Mouse (Mus musculus): ENCODE results near the gene Nlgn2. TPM values are rescaled to one million over a fixed set of nuclear protein-coding genes. Genes with fewer than 3 reads are reported as not detected.

Gene Nlgn2
- polyA plus RNA-seq, 1 experiment = 14.4 TPM

GRCm38 (mm10) chr11:69781828-69782227 lies 55.8 kb downstream of the Nlgn2 start:
- no peak for DNase-seq
- Histone ChIP-seq H3K36me3 (ENCODE audit: control insufficient read depth, insufficient read depth, low read length) (no peaks in the 10 kb centered on the region), H3K27ac (ENCODE audit: control insufficient read depth, insufficient read depth, low read length) (no peak overlapping the region), H3K4me3 (ENCODE audit: control insufficient read depth, insufficient read depth, low read length) (no peak overlapping the region), H3K4me1 (replicated peaks; ENCODE audit: control insufficient read depth, insufficient read depth, low read length) (no peaks in the 10 kb centered on the region), H3K27me3 (ENCODE audit: control insufficient read depth, insufficient read depth, low read length) (no peaks in the 10 kb centered on the region)
- TF ChIP-seq CTCF (IDR thresholded peaks at IDR 0.05; ENCODE audit: borderline replicate concordance, control insufficient read depth, extremely low read depth, insufficient read depth, low read length, poor library complexity) = no peak
- no peak for TF ChIP-seq POLR2A (IDR thresholded peaks at IDR 0.05; ENCODE audit: control insufficient read depth, extremely low read depth, insufficient read depth, low read length, poor library complexity)
- 93% methylated on average over 4 of the region's 4 CpGs for WGBS

- WGBS = 91% methylated on average over 7 of the region's 7 CpGs
- H3K27me3 ChIP-seq (ENCODE audit: control insufficient read depth, insufficient read depth, low read length) = no peaks in the 10 kb centered on the region
- no peaks in the 10 kb centered on the region for H3K36me3 ChIP-seq (ENCODE audit: control insufficient read depth, insufficient read depth, low read length)
- TF ChIP-seq POLR2A (IDR thresholded peaks at IDR 0.05; ENCODE audit: control insufficient read depth, extremely low read depth, insufficient read depth, low read length, poor library complexity) (no peak), CTCF (IDR thresholded peaks at IDR 0.05; ENCODE audit: borderline replicate concordance, control insufficient read depth, extremely low read depth, insufficient read depth, low read length, poor library complexity) (no peak)
- no peaks in the 10 kb centered on the region for H3K4me1 ChIP-seq (replicated peaks; ENCODE audit: control insufficient read depth, insufficient read depth, low read length)
- H3K4me3 ChIP-seq (ENCODE audit: control insufficient read depth, insufficient read depth, low read length) = no peak overlapping the region
- H3K27ac ChIP-seq (ENCODE audit: control insufficient read depth, insufficient read depth, low read length) = no peak overlapping the region
- DNase-seq = no peak
Observed at GRCm38 (mm10) chr11:69778985-69779384, 58.6 kb downstream of the Nlgn2 start.

GRCm38 (mm10) chr11:69778258-69778982 lies 59.2 kb downstream of the Nlgn2 start:
- TF ChIP-seq CTCF (IDR thresholded peaks at IDR 0.05; ENCODE audit: borderline replicate concordance, control insufficient read depth, extremely low read depth, insufficient read depth, low read length, poor library complexity) = no peak
- TF ChIP-seq POLR2A (IDR thresholded peaks at IDR 0.05; ENCODE audit: control insufficient read depth, extremely low read depth, insufficient read depth, low read length, poor library complexity) = no peak
- Histone ChIP-seq H3K27ac (ENCODE audit: control insufficient read depth, insufficient read depth, low read length) (no peak overlapping the region), H3K27me3 (ENCODE audit: control insufficient read depth, insufficient read depth, low read length) (no peaks in the 10 kb centered on the region), H3K36me3 (ENCODE audit: control insufficient read depth, insufficient read depth, low read length) (no peaks in the 10 kb centered on the region), H3K4me1 (replicated peaks; ENCODE audit: control insufficient read depth, insufficient read depth, low read length) (no peaks in the 10 kb centered on the region), H3K4me3 (ENCODE audit: control insufficient read depth, insufficient read depth, low read length) (no peak overlapping the region)
- DNase-seq = no peak
- WGBS = 83% methylated on average over 23 of the region's 23 CpGs

DNA sequence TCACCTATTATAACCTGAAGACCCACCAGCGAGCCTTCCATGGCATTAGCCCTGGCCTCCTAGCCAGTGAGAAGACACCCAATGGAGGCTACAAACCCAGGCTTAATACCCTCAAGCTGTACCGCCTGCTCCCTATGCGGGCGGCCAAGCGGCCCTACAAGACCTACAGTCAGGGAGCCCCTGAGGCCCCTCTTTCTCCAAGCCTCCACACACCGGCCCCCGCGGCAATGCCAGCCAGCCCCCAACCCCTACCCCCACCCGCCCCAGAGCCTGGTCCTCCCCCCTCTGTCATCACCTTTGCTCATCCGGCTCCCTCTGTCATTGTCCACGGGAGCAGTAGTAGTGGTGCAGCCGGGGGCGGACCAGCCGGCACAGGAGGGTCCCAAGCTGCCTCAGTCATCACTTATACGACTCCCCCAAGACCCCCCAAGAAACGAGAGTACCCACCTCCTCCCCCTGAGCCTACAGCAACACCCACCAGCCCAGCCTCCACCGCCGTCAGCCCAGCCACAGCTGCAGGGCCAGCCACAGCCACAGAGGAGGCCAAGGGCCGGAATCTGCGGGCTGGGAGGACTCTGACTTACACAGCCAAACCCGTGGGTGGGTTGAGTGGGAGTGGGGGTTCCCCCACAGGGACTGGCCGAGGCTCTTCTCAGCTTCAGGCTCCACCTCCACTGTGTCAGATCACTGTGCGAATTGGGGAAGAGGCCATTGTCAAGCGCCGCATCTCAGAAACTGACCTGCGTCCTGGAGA lies 59.9 kb downstream of the Nlgn2 start:
- DNase-seq = no peak
- 73% methylated on average over 26 of the region's 26 CpGs for WGBS
- TF ChIP-seq POLR2A (IDR thresholded peaks at IDR 0.05; ENCODE audit: control insufficient read depth, extremely low read depth, insufficient read depth, low read length, poor library complexity) = no peak
- no peak for TF ChIP-seq CTCF (IDR thresholded peaks at IDR 0.05; ENCODE audit: borderline replicate concordance, control insufficient read depth, extremely low read depth, insufficient read depth, low read length, poor library complexity)
- Histone ChIP-seq H3K4me1 (replicated peaks; ENCODE audit: control insufficient read depth, insufficient read depth, low read length) (no peaks in the 10 kb centered on the region), H3K27me3 (ENCODE audit: control insufficient read depth, insufficient read depth, low read length) (no peaks in the 10 kb centered on the region), H3K4me3 (ENCODE audit: control insufficient read depth, insufficient read depth, low read length) (no peak overlapping the region), H3K36me3 (ENCODE audit: control insufficient read depth, insufficient read depth, low read length) (no peaks in the 10 kb centered on the region), H3K27ac (ENCODE audit: control insufficient read depth, insufficient read depth, low read length) (no peak overlapping the region)

- no peak for DNase-seq
- no peaks in the 10 kb centered on the region for H3K27me3 ChIP-seq (ENCODE audit: control insufficient read depth, insufficient read depth, low read length)
- TF ChIP-seq POLR2A (IDR thresholded peaks at IDR 0.05; ENCODE audit: control insufficient read depth, extremely low read depth, insufficient read depth, low read length, poor library complexity) = no peak
- TF ChIP-seq CTCF (IDR thresholded peaks at IDR 0.05; ENCODE audit: borderline replicate concordance, control insufficient read depth, extremely low read depth, insufficient read depth, low read length, poor library complexity) = no peak
- no peaks in the 10 kb centered on the region for H3K4me1 ChIP-seq (replicated peaks; ENCODE audit: control insufficient read depth, insufficient read depth, low read length)
- WGBS = 94% methylated on average over 20 of the region's 20 CpGs
- no peak overlapping the region for H3K4me3 ChIP-seq (ENCODE audit: control insufficient read depth, insufficient read depth, low read length)
- no peak overlapping the region for H3K27ac ChIP-seq (ENCODE audit: control insufficient read depth, insufficient read depth, low read length)
- H3K36me3 ChIP-seq (ENCODE audit: control insufficient read depth, insufficient read depth, low read length) = no peaks in the 10 kb centered on the region
Observed at GRCm38 (mm10) chr11:69776488-69776887, 61.1 kb downstream of the Nlgn2 start.

GRCm38 (mm10) chr11:69775716-69776115 lies 61.9 kb downstream of the Nlgn2 start:
- 97% methylated on average over 10 of the region's 10 CpGs for WGBS
- DNase-seq = no peak
- no peak overlapping the region for H3K27ac ChIP-seq (ENCODE audit: control insufficient read depth, insufficient read depth, low read length)
- no peak overlapping the region for H3K4me3 ChIP-seq (ENCODE audit: control insufficient read depth, insufficient read depth, low read length)
- H3K27me3 ChIP-seq (ENCODE audit: control insufficient read depth, insufficient read depth, low read length) = no peaks in the 10 kb centered on the region
- TF ChIP-seq POLR2A (IDR thresholded peaks at IDR 0.05; ENCODE audit: control insufficient read depth, extremely low read depth, insufficient read depth, low read length, poor library complexity) = no peak
- TF ChIP-seq CTCF (IDR thresholded peaks at IDR 0.05; ENCODE audit: borderline replicate concordance, control insufficient read depth, extremely low read depth, insufficient read depth, low read length, poor library complexity) = no peak
- no peaks in the 10 kb centered on the region for H3K36me3 ChIP-seq (ENCODE audit: control insufficient read depth, insufficient read depth, low read length)
- H3K4me1 ChIP-seq (replicated peaks; ENCODE audit: control insufficient read depth, insufficient read depth, low read length) = no peaks in the 10 kb centered on the region

Measured in thymus, adult 2 months (tissue).